Mouse (Mus musculus) liver, embryonic 13.5 days (tissue): ENCODE measurements around the gene Nt5dc2. TPM values are rescaled to one million over a fixed set of nuclear protein-coding genes. Genes with fewer than 3 reads are reported as not detected.

Source experiments
- ATAC-seq: fragments of 200-750 bp; cut with Nextera tagmentation; 2 replicates; pipeline ENCODE4 v1.8.0; 2017; ENCODE audit warnings: low read depth, mild to moderate bottlenecking, moderate number of reproducible peaks, moderate library complexity
- DNase-seq: peaks from one replicate; pipeline ENCODE4 v3.0.0; 2022
- H3K27ac ChIP-seq: fragments of 300-500 bp; sonication (generic); 2 replicates; pipeline ENCODE4 v1.5.1; 2015; ENCODE audit warnings: moderate library complexity, mild to moderate bottlenecking, inconsistent platforms
- H3K27me3 ChIP-seq: fragments of 300-500 bp; sonication (generic); 2 replicates; pipeline ENCODE4 v1.6.1; 2015; ENCODE audit warnings: mild to moderate bottlenecking, inconsistent platforms
- H3K36me3 ChIP-seq: fragments of 300-500 bp; sonication (generic); 2 replicates; pipeline ENCODE4 v1.6.1; 2015; ENCODE audit warnings: mild to moderate bottlenecking, inconsistent platforms
- H3K4me1 ChIP-seq: fragments of 300-500 bp; sonication (generic); replicated peaks from 2 replicates; pipeline ENCODE4 v1.6.1; 2015; ENCODE audit warnings: inconsistent platforms
- H3K4me2 ChIP-seq: fragments of 300-500 bp; sonication (generic); 2 replicates; pipeline ENCODE4 v1.6.1; 2015; ENCODE audit warnings: inconsistent platforms, mild to moderate bottlenecking, moderate library complexity
- H3K4me3 ChIP-seq: fragments of 300-500 bp; sonication (generic); replicated peaks from 2 replicates; pipeline ENCODE4 v1.5.1; 2015; ENCODE audit warnings: mild to moderate bottlenecking, inconsistent platforms
- H3K9ac ChIP-seq: fragments of 300-500 bp; sonication (generic); 2 replicates; pipeline ENCODE4 v1.6.1; 2015; ENCODE audit warnings: mild to moderate bottlenecking, inconsistent platforms
- H3K9me3 ChIP-seq: fragments of 300-500 bp; sonication (generic); replicated peaks from 2 replicates; pipeline ENCODE4 v1.6.1; 2016; ENCODE audit warnings: inconsistent platforms
- WGBS: fragments of 180-500 bp; shearing (Covaris S2); methylation state at CpG from one replicate; pipeline ENCODE4 v1.1.7; 2015; ENCODE audit not compliant: insufficient replicate concordance; 5-methylcytosine and 5-hydroxymethylcytosine counted together
- polyA plus RNA-seq: library from polyadenylated mRNA; unstranded; fragments of >200 nt; fragmentation: Nextera tagmentation; extraction: Ambion mirVana; gene quantifications from 2 replicates; pipeline ENCODE4 v1.2.1, GENCODE M21; 2015

Nt5dc2 gene
- polyA plus RNA-seq, 1 experiment from 2014 or later = 196 TPM

DNA sequence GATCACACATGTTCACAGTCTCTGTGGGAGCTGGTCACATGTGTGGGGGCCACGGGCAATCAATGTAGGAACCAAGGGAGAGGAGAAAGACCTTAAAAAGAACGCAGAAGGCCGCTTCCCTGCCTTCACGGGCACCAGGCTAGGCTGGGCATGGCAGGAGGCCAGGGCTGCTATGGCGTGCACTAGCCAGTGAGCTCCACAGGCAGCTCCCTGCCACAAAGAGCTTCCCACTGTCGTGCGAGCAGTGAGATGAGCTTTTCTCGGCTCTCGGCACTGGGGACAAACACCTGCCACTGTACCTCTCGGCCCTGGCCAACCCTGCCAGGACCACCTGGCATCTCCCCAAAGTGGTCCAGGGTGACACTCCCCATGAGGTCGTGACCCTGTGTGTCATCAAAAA, 40.5 kb downstream of the Nt5dc2 start:
- no peak overlapping the region for H3K9ac ChIP-seq
- 87% methylated on average over 11 of the region's 11 CpGs for WGBS
- no peak for DNase-seq
- H3K9me3 ChIP-seq = no peaks in the 10 kb centered on the region
- H3K4me3 ChIP-seq = no peak overlapping the region
- H3K27me3 ChIP-seq = peaks cover 25% of the 10 kb centered on the region
- no peak for ATAC-seq
- peaks cover 62% of the 10 kb centered on the region for H3K36me3 ChIP-seq
- no peak overlapping the region for H3K4me2 ChIP-seq
- H3K27ac ChIP-seq = no peak overlapping the region
- peaks cover 34% of the 10 kb centered on the region for H3K4me1 ChIP-seq

DNA sequence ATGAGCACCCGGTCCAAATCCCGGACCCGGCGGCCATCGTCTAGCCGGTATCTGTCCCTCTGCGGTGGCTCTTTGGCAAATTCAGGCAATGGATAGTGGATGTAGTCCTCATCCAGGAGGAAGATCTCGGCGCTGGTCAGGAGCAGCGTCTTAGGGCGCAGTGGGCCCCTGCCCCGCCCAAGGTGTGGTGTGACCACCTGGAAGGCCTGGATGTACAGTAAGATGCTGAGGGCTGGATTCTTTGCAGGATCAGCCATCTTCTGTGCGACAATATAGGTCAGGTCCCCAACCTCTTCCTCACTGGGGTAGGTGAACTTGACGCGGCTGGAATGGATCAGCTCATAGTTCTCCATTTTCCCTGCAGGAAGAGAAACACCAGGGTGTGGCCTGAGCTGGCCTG, 41.0 kb downstream of the Nt5dc2 start:
- ATAC-seq = no peak
- H3K4me1 ChIP-seq = peaks cover 30% of the 10 kb centered on the region
- WGBS = 90% methylated on average over 15 of the region's 15 CpGs

DNA sequence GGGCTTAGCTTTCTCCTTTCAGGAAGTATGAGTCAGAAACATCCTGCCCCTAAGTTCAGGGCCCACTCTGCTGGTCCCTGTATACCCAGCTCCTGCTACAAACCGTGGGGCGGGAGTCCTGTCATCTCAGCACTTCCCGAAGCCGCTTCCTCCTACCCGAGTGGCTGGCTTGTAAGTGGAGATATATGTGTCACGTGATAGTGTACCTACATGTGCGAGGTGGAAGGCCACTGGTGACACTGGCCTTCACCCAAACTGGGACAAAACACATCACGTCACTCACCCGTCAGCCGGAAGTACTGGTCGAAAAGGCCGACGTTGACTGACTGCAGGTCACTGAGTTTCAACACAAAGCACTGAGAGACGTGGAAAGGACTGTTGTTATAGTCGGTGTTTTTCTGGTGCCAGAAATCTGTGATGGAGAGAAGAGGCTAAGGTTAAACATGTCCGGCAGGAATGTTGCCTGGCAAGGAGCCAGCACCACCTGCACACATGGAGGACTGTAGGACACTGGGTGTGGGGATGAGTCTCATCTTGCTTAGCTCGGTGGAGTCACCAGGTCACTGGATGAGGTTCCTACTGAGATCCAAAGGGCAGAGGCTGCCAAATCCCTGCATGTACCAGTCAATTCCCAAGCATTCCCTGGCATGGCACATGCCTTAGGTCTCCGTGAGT, 42.1 kb downstream of the Nt5dc2 start:
- ATAC-seq = 0 out of 2 replicates have a peak, but pooled peaks have one; percentile 22
- Histone ChIP-seq H3K27me3 (peaks cover 10% of the 10 kb centered on the region), H3K9ac (no peak overlapping the region), H3K27ac (no peak overlapping the region), H3K4me1 (peaks cover 20% of the 10 kb centered on the region), H3K9me3 (no peaks in the 10 kb centered on the region), H3K4me2 (no peak overlapping the region), H3K4me3 (no peak overlapping the region), H3K36me3 (peaks cover 78% of the 10 kb centered on the region)
- WGBS = 76% methylated on average over 18 of the region's 18 CpGs
- no peak for DNase-seq

More for the DNA sequence above, 41.0 kb downstream of the Nt5dc2 start:
- Histone ChIP-seq H3K27me3 (peaks cover 21% of the 10 kb centered on the region), H3K27ac (no peak overlapping the region), H3K36me3 (peaks cover 67% of the 10 kb centered on the region), H3K4me3 (no peak overlapping the region), H3K9me3 (no peaks in the 10 kb centered on the region), H3K9ac (no peak overlapping the region), H3K4me2 (no peak overlapping the region)
- no peak for DNase-seq

DNA sequence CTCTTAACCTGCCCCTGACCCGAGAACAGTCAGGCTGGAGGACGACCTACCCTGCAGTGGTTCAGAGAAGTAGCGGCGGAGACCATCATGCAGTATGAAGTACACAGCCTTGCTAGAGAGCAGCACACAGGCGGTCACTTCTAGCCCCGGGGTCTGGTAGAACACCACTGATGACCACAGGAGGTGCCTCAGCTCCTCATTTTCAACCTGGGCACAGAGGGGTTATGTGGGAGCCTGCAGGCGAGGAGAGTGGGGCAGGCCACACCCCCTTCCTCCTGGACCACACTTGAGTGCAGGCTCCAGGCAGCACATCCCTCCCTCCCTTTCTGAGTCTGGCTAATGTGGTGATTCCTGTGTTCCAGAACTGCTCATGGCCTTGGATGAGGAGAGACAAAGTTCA, 42.7 kb downstream of the Nt5dc2 start:
- H3K36me3 ChIP-seq = peaks cover 82% of the 10 kb centered on the region
- ATAC-seq = no peak
- WGBS = 84% methylated on average over 7 of the region's 7 CpGs

DNA sequence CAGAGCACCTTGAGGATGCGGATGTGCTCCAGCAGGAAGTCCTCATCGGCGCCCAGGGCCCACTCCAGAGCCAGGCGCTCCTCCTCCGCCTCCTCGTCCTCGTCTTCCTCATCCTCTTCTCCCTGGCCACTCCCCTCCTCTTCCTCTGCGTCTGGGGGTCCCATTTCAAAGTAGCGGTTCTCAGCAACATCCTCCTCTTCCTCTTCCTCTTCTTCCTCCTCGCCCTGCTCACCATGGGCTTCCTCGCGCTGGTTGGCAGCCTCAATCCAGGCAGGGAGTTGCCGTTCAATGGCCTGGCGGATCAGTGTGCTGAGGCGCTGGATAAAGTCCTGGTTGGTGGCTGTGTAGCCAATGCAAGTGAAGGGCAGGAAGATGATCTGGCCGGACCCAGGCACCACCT, 46.4 kb downstream of the Nt5dc2 start:
- Histone ChIP-seq H3K4me1 (peaks cover 5% of the 10 kb centered on the region; the same call in 1 of the 2 replicates), H3K36me3 (peaks cover 97% of the 10 kb centered on the region), H3K27me3 (no peaks in the 10 kb centered on the region), H3K4me3 (no peak overlapping the region), H3K27ac (no peak overlapping the region), H3K4me2 (no peak overlapping the region), H3K9me3 (no peaks in the 10 kb centered on the region), H3K9ac (no peak overlapping the region)
- 80% methylated on average over 16 of the region's 16 CpGs for WGBS
- no peak for DNase-seq
- ATAC-seq = no peak

More for the DNA sequence above, 42.7 kb downstream of the Nt5dc2 start:
- H3K27ac ChIP-seq = no peak overlapping the region
- no peak overlapping the region for H3K4me3 ChIP-seq
- H3K4me1 ChIP-seq = peaks cover 15% of the 10 kb centered on the region
- H3K9ac ChIP-seq = no peak overlapping the region
- DNase-seq = no peak
- H3K4me2 ChIP-seq = no peak overlapping the region
- peaks cover 4% of the 10 kb centered on the region; the same call in 1 of the 2 replicates for H3K27me3 ChIP-seq
- no peaks in the 10 kb centered on the region for H3K9me3 ChIP-seq

DNA sequence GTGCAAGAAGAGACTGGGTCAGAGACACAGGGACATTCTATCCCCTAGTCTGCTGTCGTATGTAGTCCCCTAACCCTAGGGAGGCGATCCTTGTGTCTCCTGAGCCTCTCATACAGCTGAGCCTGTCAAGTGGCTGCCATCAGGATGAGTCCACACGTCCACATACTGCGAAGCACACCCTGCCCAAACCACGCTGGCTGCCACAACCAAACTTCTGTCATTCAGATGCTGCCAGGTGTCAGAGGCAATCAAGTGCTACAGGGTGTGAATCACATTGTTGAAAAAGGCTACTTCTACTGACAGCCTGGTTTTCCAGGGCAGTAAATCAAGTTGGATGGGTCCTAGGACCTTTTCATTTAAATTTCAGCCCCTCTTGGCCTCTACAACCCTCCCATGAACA, 46.9 kb downstream of the Nt5dc2 start:
- H3K9me3 ChIP-seq = no peaks in the 10 kb centered on the region
- WGBS = 87% methylated on average over 5 of the region's 5 CpGs

DNA sequence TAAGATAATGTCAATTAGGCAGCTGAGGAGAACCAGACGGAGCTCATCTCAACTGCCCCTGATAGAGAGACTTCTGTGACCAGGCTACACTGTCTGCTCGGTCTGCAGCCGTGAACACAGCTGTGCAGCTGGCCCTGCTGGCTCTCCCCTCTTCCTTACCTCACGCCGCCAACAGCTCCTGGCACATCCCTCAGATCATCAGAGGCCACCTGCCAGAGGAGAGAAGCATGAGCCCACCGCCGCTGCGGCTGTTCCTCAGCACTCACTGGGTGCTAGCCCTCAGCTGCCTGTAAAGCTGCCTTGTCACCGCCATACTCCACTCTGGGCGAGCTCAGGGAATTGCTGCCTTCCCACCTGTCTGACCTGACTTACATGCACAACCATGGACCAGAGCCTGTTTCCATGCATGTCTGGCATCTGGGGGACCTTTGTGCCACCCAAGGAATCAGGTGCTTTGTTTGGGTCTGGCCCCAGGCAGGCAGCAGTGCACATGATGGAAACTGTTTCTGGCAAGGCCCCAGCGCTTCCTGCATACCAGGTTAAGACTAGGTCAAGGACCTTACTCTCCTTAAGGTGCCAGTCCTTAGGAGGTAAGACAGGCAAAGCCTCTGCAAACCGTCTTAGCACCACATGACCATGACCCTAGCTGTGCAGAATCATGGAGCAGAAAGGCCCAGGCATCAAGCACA, 49.0 kb downstream of the Nt5dc2 start:
- Histone ChIP-seq H3K9me3 (no peaks in the 10 kb centered on the region), H3K4me2 (no peak overlapping the region), H3K4me3 (no peak overlapping the region), H3K9ac (no peak overlapping the region), H3K27ac (no peak overlapping the region), H3K36me3 (peaks cover 97% of the 10 kb centered on the region), H3K4me1 (peaks cover 29% of the 10 kb centered on the region), H3K27me3 (no peaks in the 10 kb centered on the region)
- ATAC-seq = no peak
- WGBS = 78% methylated on average over 12 of the region's 12 CpGs
- DNase-seq = no peak

More for the DNA sequence above, 46.9 kb downstream of the Nt5dc2 start:
- Histone ChIP-seq H3K27me3 (no peaks in the 10 kb centered on the region), H3K9ac (no peak overlapping the region), H3K4me1 (peaks cover 9% of the 10 kb centered on the region; the same call in 1 of the 2 replicates), H3K27ac (no peak overlapping the region), H3K4me2 (no peak overlapping the region), H3K36me3 (peaks cover 97% of the 10 kb centered on the region), H3K4me3 (no peak overlapping the region)
- DNase-seq (no peak), ATAC-seq (no peak)

DNA sequence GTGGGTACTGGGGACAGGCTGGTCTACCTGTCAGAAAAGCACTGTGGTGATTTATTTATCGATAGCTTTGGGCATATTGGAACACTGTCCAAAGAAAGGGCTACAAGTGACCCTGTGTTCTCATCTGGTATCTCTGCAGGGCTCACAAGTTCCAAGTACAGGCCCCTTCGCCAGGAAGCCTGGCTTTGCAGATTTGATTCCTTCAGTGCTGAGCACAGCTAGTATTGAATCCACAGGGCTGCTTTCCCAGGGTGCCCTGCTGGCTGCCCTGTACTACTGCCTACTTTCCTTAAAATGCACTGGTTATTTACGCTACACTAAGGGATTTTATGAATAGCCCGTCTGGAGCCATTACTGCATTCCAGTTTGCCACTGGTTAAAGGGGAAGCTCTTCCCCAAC, 50.7 kb downstream of the Nt5dc2 start:
- H3K36me3 ChIP-seq = peaks cover 97% of the 10 kb centered on the region
- no peaks in the 10 kb centered on the region for H3K27me3 ChIP-seq
- no peak for DNase-seq
- 86% methylated on average over 4 of the region's 4 CpGs for WGBS
- no peak overlapping the region for H3K4me2 ChIP-seq
- H3K4me1 ChIP-seq = peaks cover 35% of the 10 kb centered on the region
- no peak for ATAC-seq
- 0 out of 2 replicates have a peak overlapping the region, but pooled peaks have one; percentile 63 for H3K27ac ChIP-seq
- H3K9me3 ChIP-seq = no peaks in the 10 kb centered on the region
- H3K4me3 ChIP-seq = no peak overlapping the region
- no peak overlapping the region for H3K9ac ChIP-seq

DNA sequence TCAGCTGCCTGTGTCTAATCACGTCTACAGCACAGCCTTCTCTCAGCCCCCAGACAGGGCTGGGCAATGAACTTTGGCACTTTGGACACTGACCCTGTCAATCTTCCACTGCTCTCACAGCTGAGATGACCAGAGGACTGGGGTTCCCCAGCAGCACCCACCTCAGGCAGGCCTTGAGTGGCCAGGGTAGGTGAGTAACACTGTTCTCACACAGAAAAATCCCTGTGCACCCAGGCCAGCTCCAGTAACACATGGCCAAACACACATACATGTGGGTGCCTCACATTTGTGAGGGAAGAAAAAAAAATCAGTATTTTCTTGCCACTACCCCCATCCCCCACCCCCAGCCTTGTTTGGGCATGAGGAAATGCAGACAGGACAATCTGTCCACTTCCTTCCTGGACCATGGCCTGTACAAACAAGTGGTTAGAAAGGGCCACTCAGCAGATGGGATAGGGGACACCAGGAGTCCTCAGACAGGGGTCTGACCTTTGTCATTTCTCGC, 52.0 kb downstream of the Nt5dc2 start:
- H3K9me3 ChIP-seq = no peaks in the 10 kb centered on the region
- H3K9ac ChIP-seq = no peak overlapping the region; the same call in 1 of the 2 replicates
- H3K4me2 ChIP-seq = no peak overlapping the region
- DNase-seq (no peak), ATAC-seq (peak; percentile 57)
- peak overlapping the region; percentile 70 for H3K27ac ChIP-seq
- H3K36me3 ChIP-seq = peaks cover 97% of the 10 kb centered on the region
- H3K27me3 ChIP-seq = no peaks in the 10 kb centered on the region
- H3K4me3 ChIP-seq = no peak overlapping the region
- WGBS = 68% methylated on average over 2 of the region's 2 CpGs
- H3K4me1 ChIP-seq = peaks cover 39% of the 10 kb centered on the region

DNA sequence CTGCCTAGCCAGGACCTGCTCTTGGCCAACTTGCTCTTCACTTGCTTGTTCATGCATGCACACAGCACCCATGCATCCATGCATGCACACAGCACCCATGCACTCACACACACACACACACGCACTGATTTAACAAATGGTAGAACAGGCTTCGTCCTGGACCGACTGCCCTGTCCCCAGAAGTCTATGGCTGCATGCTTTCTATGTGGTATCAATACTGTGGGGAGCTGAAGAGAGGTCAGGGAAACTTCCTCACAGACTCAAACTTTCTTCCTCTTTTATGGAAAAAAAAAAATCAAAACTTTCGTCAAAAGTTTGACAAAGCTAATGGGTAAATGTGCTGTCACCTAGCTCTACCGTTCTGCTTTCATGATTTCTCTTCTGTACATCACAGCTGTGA, 52.7 kb downstream of the Nt5dc2 start:
- Histone ChIP-seq H3K4me2 (no peak overlapping the region), H3K4me1 (peaks cover 39% of the 10 kb centered on the region), H3K36me3 (peaks cover 99% of the 10 kb centered on the region), H3K27ac (peak overlapping the region; percentile 70), H3K9me3 (no peaks in the 10 kb centered on the region), H3K4me3 (no peak overlapping the region), H3K27me3 (no peaks in the 10 kb centered on the region), H3K9ac (no peak overlapping the region)
- DNase-seq (no peak), ATAC-seq (0 out of 2 replicates have a peak, but pooled peaks have one; percentile 4)
- WGBS = 58% methylated on average over 5 of the region's 5 CpGs

DNA sequence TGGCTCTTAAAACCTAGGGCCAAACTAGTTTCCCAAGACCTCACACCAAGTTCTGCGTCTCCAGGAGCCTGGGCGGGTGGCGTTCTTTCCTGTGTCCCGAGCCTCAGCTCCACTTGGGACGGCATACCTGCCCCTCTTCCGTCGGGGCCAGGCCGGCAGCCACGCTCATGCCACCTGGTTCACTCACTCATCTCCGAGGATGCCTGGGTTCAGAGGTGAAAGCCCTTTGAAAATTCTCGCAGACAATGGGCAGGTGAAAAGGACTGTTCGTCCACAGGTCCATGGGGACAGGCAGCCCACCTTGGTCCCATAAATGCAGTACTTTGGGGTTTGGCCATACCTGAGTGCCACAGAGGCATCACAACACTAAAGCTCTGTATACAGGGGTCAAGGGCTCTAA, 53.3 kb downstream of the Nt5dc2 start:
- Histone ChIP-seq H3K27me3 (no peaks in the 10 kb centered on the region), H3K27ac (peak overlapping the region; percentile 70), H3K9me3 (no peaks in the 10 kb centered on the region), H3K4me2 (no peak overlapping the region), H3K36me3 (peaks cover 99% of the 10 kb centered on the region), H3K9ac (no peak overlapping the region), H3K4me1 (peaks cover 42% of the 10 kb centered on the region), H3K4me3 (no peak overlapping the region)
- ATAC-seq = no peak
- whole genome bisulfite sequencing = 87% methylated on average over 12 of the region's 12 CpGs
- DNase-seq = no peak
